Mouse (Mus musculus) gastrocnemius, postnatal 25 days (tissue): Measurements from ENCODE around the gene Kcnq5. TPM values are rescaled to one million over a fixed set of nuclear protein-coding genes. Genes with fewer than 3 reads are reported as not detected.
"Not testable (repeated sequence)": the region's sequence is repeated elsewhere in the genome, so short reads cannot be mapped to it uniquely, and the experiment has no call there.

Experiments
- DNase-seq: peaks from one replicate; pipeline ENCODE4 v3.0.0; 2022
- total RNA-seq, 2 experiments: library from RNA; stranded (reverse); gene quantifications; 1 replicate in 1 of 2; 2 replicates in 1 of 2; pipeline ENCODE4 v1.2.3; 2021

Gene Kcnq5
- total RNA-seq, 2 experiments from 2014 or later = 8.1 to 12.2 TPM

- DNase-seq = no peak
Measured at GRCm38 (mm10) chr1:21635406-21635805, 326.3 kb downstream of the Kcnq5 start.

GRCm38 (mm10) chr1:21634013-21634412 lies 327.7 kb downstream of the Kcnq5 start:
- DNase-seq = no peak

GRCm38 (mm10) chr1:21622455-21622854 lies 339.3 kb downstream of the Kcnq5 start:
- no peak for DNase-seq

- no peak for DNase-seq
Measured at GRCm38 (mm10) chr1:21622039-21622438, 339.7 kb downstream of the Kcnq5 start.

- no peak for DNase-seq
Measured at GRCm38 (mm10) chr1:21618712-21619111, 343.0 kb downstream of the Kcnq5 start.

- no peak for DNase-seq
Measured at GRCm38 (mm10) chr1:21616666-21617065, 345.1 kb downstream of the Kcnq5 start.

- no peak for DNase-seq
Measured at GRCm38 (mm10) chr1:21613933-21614332, 347.8 kb downstream of the Kcnq5 start.

- no peak for DNase-seq
Measured at GRCm38 (mm10) chr1:21604003-21604402, 357.7 kb downstream of the Kcnq5 start.

GRCm38 (mm10) chr1:21602567-21602966 lies 359.2 kb downstream of the Kcnq5 start:
- no peak for DNase-seq

- no peak for DNase-seq
Measured at GRCm38 (mm10) chr1:21600606-21601005, 361.1 kb downstream of the Kcnq5 start.

GRCm38 (mm10) chr1:21593872-21594271 lies 367.9 kb downstream of the Kcnq5 start:
- no peak for DNase-seq

- not testable (repeated sequence) for DNase-seq
Measured at GRCm38 (mm10) chr1:21567397-21567796, 394.3 kb downstream of the Kcnq5 start.

- DNase-seq = no peak
Measured at GRCm38 (mm10) chr1:21554630-21555029, 407.1 kb downstream of the Kcnq5 start.

- DNase-seq = no peak
Measured at GRCm38 (mm10) chr1:21552715-21553114, 409.0 kb downstream of the Kcnq5 start.

GRCm38 (mm10) chr1:21543909-21544308 lies 417.8 kb downstream of the Kcnq5 start:
- no peak for DNase-seq

GRCm38 (mm10) chr1:21539486-21539885 lies 422.3 kb downstream of the Kcnq5 start:
- no peak for DNase-seq

GRCm38 (mm10) chr1:21530823-21531222 lies 430.9 kb downstream of the Kcnq5 start:
- no peak for DNase-seq

- DNase-seq = no peak
Measured at GRCm38 (mm10) chr1:21521995-21522394, 439.7 kb downstream of the Kcnq5 start.

GRCm38 (mm10) chr1:21521475-21521874 lies 440.3 kb downstream of the Kcnq5 start:
- DNase-seq = no peak

GRCm38 (mm10) chr1:21520116-21520645 lies 441.6 kb downstream of the Kcnq5 start:
- DNase-seq = no peak

- no peak for DNase-seq
Measured at GRCm38 (mm10) chr1:21506665-21507064, 455.1 kb downstream of the Kcnq5 start.

- DNase-seq = no peak
Measured at GRCm38 (mm10) chr1:21499815-21500534, 461.8 kb downstream of the Kcnq5 start.

- no peak for DNase-seq
Measured at GRCm38 (mm10) chr1:21496307-21496706, 465.4 kb downstream of the Kcnq5 start.

- DNase-seq = no peak
Measured at GRCm38 (mm10) chr1:21488645-21489044, 473.1 kb downstream of the Kcnq5 start.
